Mouse (Mus musculus): ENCODE data around the gene Cant1. TPM values are rescaled to one million over a fixed set of nuclear protein-coding genes. Genes with fewer than 3 reads are reported as not detected.
"Not testable (repeated sequence)": the region's sequence is repeated elsewhere in the genome, so short reads cannot be mapped to it uniquely, and the experiment has no call there.

Cant1 gene
- total RNA-seq, 2 experiments from 2014 or later = 11.0 to 11.7 TPM

DNA sequence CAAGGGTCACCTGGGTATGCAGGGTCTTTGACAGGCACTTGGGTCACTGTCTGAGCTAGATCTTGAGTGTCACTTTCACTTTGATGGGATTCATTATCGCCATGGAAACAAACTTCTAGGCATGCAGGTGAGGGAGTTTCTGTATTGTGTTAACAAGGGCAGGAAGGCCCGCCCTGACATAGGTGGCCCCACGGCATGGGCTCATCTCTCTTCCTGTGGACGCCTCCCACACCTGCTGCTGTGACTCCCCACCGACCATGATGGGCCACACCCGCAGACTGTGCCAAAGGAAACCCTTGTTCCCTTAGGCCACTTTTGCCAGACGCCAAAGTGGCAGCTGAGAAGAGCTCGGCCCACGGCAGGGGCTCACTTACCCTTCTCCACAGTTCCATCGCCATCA is 8.4 kb downstream of the Cant1 start:
- DNase-seq = no peak
- intact Hi-C loops (cut with DNase I; ENCODE audit: low total_unique reads) = no loop called here

DNA sequence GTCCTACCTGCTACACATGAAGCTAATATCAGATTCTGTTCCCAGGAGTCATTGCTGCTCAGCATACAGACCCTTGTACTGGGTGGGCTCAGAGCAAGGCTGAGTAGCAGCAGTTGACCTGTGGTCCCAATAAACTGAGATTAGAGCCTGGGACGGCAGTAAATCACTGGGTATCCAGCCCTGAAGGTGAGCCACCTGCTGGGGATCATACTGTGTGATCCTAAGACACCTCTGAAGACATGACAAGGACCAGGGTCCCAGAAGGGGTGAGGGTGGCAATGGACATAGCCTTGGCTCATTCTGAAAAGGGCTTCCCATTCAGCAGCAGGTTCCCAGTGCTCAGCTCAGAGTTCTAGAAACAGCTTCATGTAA is 8.8 kb downstream of the Cant1 start:
- intact Hi-C loops (cut with DNase I; ENCODE audit: low total_unique reads) = no loop called here
- DNase-seq = no peak

GRCm38 (mm10) chr11:118409106-118410072 is 9.5 kb downstream of the Cant1 start:
- no peak for DNase-seq
- intact Hi-C loops (cut with DNase I; ENCODE audit: low total_unique reads) = no loop called here

- DNase-seq = no peak
- intact Hi-C loops (cut with DNase I; ENCODE audit: low total_unique reads) = no loop called here
Observed at GRCm38 (mm10) chr11:118408051-118408740, 10.7 kb downstream of the Cant1 start.

- DNase-seq = peak; percentile 52
Observed at GRCm38 (mm10) chr11:118407318-118407910, 11.5 kb downstream of the Cant1 start.

DNA sequence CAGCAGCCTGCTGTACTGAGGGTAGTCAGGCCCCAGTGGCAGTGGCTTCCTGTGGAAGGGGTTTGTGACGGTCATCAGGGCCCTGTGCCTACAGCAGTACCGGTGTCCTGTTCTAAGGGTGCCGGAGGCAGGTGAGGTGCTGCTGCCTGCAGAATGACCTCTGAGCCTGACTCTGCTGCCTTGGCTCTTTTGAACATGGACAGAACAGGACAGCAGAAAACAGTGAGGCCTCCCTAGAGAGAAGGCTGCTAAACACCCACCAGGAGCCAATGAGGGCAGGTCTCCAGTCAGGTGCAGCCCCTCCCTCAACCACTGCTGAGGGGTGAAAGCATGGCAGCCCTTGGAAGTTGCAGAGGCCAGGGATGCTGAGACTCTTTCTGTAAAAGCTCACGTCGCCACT is 12.4 kb downstream of the Cant1 start:
- DNase-seq = peak; percentile 2
- intact Hi-C loops (cut with DNase I; ENCODE audit: low total_unique reads) = no loop called here

More at GRCm38 (mm10) chr11:118407318-118407910, 11.5 kb downstream of the Cant1 start:
- intact Hi-C loops (cut with DNase I; ENCODE audit: low total_unique reads) = no loop called here

- DNase-seq = peak; percentile 6
- intact Hi-C loops (cut with DNase I; ENCODE audit: low total_unique reads) = no loop called here
Observed at GRCm38 (mm10) chr11:118405311-118405710, 13.6 kb downstream of the Cant1 start.

DNA sequence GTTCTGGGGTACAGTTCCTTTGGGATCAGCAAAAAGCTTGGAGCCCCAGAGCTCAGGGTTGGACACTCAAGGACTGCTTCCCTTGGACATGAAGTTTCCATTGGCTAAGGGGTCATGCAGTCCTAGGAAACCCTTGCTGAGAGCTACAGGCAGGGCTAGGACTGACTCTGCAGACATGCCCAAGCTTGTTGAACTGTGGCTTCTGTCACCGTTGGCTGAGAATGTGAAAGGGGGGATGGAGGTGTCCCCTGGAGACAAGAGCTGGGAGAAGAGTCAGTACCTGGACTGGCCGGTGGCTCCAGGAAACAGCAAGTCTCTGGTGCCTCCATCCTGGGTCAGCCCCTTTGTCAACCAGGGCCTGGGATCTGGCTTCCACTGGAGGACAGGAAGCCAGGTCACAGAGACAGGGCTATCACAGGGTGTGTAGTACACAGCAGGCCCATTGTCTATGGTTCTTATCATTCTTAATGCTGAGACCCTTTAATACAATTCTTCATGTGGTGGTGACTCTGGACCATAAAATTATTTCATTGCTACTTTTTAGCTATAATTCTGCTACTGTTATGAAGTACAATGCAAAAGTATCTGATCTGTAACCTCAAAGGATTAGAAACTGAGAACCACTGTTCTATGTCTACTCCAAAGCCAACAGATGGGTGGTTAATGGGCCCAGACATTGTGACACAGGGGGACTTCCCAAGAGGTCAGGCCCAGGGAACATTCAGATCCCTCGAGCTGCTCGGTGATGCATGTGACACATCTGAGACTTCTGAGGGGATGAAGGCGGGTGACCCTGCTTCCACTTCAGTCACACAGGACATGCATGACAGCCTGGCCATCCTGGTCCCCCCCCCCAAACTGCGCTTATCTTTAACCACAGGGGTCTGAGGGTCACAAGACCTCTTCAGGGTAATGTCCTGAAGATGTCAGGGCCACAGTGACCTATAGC is 14.7 kb downstream of the Cant1 start:
- intact Hi-C loops (cut with DNase I; ENCODE audit: low total_unique reads) = no loop called here
- DNase-seq = peak; percentile 3

GRCm38 (mm10) chr11:118403183-118403582 is 15.7 kb downstream of the Cant1 start:
- intact Hi-C loops (cut with DNase I; ENCODE audit: low total_unique reads) = no loop called here
- no peak for DNase-seq

DNA sequence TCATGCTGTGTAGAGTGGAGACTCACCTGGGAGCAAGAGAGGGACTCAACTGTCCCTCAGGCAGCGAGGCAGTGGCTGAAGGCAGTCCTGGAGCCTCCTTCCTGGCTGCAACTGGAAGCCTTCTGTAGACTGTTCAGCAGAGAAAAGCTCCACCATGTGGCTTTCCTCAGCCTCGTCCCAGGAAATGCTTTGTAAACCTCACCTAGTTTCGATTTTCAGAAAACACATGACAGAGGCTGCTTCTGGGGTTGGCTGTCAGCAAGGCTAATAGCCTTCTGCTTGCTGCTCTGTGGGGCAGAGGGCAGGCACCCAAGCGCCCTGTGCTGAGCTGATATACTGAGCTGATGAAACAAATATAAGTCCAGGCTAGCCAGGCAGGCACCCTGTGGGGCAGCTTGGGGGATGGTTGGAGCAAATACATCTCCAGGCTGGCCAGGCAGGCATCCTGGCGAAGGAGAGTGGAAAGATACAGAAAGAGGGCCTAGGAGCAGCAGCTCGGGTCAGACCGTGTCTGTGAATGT is 17.1 kb downstream of the Cant1 start, which contains the start of gene Lgals3bp:
Gene Lgals3bp (minus strand): TSS at position 333 of the 521 bp plus-strand sequence.
- DNase-seq = peak; percentile 61
- intact Hi-C loops (cut with DNase I; ENCODE audit: low total_unique reads) = no loop called here

GRCm38 (mm10) chr11:118401195-118401594 is 17.7 kb downstream of the Cant1 start:
- intact Hi-C loops (cut with DNase I; ENCODE audit: low total_unique reads) = no loop called here
- peak; percentile 5 for DNase-seq

DNA sequence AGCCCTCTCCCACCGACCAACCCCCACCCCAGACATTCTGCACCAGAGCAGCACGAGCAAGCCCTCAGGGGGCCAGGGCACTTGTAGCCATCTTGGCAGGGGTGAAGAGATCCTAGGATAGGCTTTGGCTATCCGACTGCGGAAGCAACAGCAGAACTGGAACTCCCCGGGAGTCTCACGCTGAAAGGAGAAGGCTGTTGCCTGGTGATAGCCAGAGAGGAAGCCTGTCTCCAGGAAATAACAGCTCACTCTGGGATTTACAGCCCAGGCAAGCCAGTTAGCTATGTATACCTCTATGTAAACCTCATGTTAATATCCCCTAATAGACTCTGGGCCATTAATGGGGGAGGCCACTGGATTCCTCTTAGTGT is 18.3 kb downstream of the Cant1 start:
- peak; percentile 18 for DNase-seq
- intact Hi-C loops (cut with DNase I; ENCODE audit: low total_unique reads) = no loop called here

- peak; percentile 4 for DNase-seq
- intact Hi-C loops (cut with DNase I; ENCODE audit: low total_unique reads) = no loop called here
Observed at GRCm38 (mm10) chr11:118399891-118400565, 18.9 kb downstream of the Cant1 start.

DNA sequence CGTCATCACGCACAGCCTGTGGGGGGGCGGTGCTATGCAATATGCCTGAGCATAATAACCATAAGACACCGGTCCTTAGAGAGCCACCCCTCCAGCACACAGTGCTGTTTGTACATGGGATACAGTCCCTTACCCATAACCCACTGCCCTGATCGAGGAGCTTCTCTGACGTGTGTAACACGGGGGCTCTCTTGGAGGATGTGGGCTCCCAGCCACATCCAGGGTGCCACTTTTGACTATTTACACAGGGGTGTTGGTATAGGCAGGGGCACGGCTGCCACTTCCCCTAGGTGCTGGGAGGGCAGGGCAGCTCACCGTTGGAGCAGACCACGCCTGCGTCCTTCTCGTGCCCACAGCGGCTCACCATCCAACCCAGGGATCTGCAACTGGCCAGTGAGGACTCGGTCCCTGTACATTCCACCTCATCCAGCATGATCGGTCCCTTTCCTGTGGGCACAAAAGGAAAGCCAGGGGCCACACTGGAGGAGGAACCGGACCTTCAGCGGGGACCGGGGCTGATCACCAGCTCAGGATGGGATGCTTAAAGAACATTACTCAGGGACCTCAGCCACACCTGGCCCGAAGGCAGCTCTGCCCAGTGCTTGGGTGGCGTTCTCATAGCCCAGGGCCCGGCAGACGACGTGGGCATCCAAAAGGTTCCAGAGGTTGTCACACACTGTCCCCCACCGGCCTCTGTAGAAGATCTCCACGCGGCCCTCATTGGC is 20.9 kb downstream of the Cant1 start:
- intact Hi-C loops (cut with DNase I; ENCODE audit: low total_unique reads) = no loop called here
- DNase-seq = no peak

GRCm38 (mm10) chr11:118394538-118394937 is 24.3 kb downstream of the Cant1 start:
- intact Hi-C loops (cut with DNase I; ENCODE audit: low total_unique reads) = no loop called here
- DNase-seq = no peak

DNA sequence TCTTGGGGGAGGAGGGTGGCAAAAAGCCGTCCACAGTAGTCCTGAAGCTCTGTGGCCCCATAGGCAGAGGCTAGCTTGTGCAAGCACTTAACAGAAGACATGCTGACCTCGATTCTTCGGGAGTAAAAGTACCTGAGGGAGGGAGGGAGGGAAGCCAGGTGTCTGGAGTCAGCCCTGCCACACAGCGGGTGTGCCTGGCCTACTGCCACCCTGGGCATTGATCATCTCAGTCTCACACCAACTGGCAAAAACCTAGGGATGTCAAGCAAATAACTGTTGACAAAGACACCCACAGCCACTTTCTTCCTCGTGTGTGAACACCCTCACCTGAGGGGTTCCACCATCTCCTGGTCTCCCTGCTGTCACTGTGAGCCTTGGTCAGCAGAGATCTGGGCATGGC is 24.9 kb downstream of the Cant1 start:
- intact Hi-C loops (cut with DNase I; ENCODE audit: low total_unique reads) = no loop called here
- DNase-seq = peak; percentile 2

DNA sequence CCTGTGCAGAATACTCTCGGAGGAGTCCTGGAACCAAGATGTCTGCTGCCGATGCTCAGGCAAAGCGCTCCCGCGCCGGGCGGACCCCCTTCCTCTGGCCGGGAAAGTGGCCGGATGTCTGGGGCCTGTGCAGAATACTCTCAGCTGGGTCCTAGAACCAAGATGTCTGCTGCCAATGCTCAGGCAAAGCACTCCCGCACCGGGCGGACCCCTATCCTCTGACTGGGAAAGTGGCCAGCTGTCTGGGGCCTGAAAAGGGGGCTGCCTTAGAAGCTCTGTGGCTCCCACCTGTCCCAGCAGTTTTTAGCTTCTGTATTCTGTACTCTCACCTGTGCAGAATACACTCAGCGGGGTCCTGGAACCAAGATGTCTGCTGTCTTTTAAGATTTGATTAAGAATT is 31.1 kb downstream of the Cant1 start:
- DNase-seq; intact Hi-C loops (cut with DNase I; ENCODE audit: low total_unique reads): not testable (repeated sequence)
